Mouse (Mus musculus) hindbrain, embryonic 16.5 days (tissue): ENCODE measurements around the gene Lrp10. TPM values are rescaled to one million over a fixed set of nuclear protein-coding genes. Genes with fewer than 3 reads are reported as not detected.
A peak's percentile ranks its signal among the peaks of the same experiment; 100 is the strongest.

Source experiments
- ATAC-seq: fragments of 200-750 bp; cut with Nextera tagmentation; 2 replicates; pipeline ENCODE4 v1.8.0; 2017; ENCODE audit warnings: moderate TSS enrichment, moderate library complexity
- H3K27ac ChIP-seq: fragments of 300-500 bp; sonication (generic); 2 replicates; pipeline ENCODE4 v1.5.1; 2014; ENCODE audit warnings: low read depth, mild to moderate bottlenecking, control low read depth, low read length, moderate library complexity
- H3K27me3 ChIP-seq: fragments of 300-500 bp; sonication (generic); replicated peaks from 2 replicates; pipeline ENCODE4 v1.6.1; 2014; ENCODE audit warnings: low read length; ENCODE audit not compliant: control insufficient read depth, insufficient read depth
- H3K36me3 ChIP-seq: fragments of 300-500 bp; sonication (generic); 2 replicates; pipeline ENCODE4 v1.6.1; 2014; ENCODE audit warnings: mild to moderate bottlenecking, low read length, moderate library complexity, mixed read lengths; ENCODE audit not compliant: control insufficient read depth, insufficient read depth
- H3K4me1 ChIP-seq: fragments of 300-500 bp; sonication (generic); 2 replicates; pipeline ENCODE4 v1.6.1; 2014; ENCODE audit warnings: low read depth, low read length; ENCODE audit not compliant: control insufficient read depth, insufficient read depth
- H3K4me2 ChIP-seq: fragments of 300-500 bp; sonication (generic); 2 replicates; pipeline ENCODE4 v1.6.1; 2014; ENCODE audit warnings: mild to moderate bottlenecking, low read length, control low read depth, moderate library complexity
- H3K4me3 ChIP-seq: fragments of 300-500 bp; sonication (generic); 2 replicates; pipeline ENCODE4 v1.5.1; 2014; ENCODE audit warnings: mild to moderate bottlenecking, low read length, control low read depth, moderate library complexity
- H3K9ac ChIP-seq: fragments of 300-500 bp; sonication (generic); 2 replicates; pipeline ENCODE4 v1.6.1; 2014; ENCODE audit warnings: low read depth, mild to moderate bottlenecking, control low read depth, low read length, moderate library complexity
- H3K9me3 ChIP-seq: fragments of 300-500 bp; sonication (generic); 2 replicates; pipeline ENCODE4 v1.6.1; 2014; ENCODE audit warnings: mild to moderate bottlenecking, low read length, moderate library complexity; ENCODE audit not compliant: control insufficient read depth
- WGBS: fragments of 180-500 bp; shearing (Covaris S2); extraction: QIAGEN DNeasy Blood & Tissue Kit; methylation state at CpG from one replicate; pipeline ENCODE4 v1.1.7; 2014; 5-methylcytosine and 5-hydroxymethylcytosine counted together
- polyA plus RNA-seq: library from polyadenylated mRNA; unstranded; fragments of >200 nt; fragmentation: Nextera tagmentation; extraction: Ambion mirVana; gene quantifications from 2 replicates; pipeline ENCODE4 v1.2.1, GENCODE M21; 2015

Lrp10 gene
- polyA plus RNA-seq, 1 experiment from 2014 or later: 31.4 TPM

DNA sequence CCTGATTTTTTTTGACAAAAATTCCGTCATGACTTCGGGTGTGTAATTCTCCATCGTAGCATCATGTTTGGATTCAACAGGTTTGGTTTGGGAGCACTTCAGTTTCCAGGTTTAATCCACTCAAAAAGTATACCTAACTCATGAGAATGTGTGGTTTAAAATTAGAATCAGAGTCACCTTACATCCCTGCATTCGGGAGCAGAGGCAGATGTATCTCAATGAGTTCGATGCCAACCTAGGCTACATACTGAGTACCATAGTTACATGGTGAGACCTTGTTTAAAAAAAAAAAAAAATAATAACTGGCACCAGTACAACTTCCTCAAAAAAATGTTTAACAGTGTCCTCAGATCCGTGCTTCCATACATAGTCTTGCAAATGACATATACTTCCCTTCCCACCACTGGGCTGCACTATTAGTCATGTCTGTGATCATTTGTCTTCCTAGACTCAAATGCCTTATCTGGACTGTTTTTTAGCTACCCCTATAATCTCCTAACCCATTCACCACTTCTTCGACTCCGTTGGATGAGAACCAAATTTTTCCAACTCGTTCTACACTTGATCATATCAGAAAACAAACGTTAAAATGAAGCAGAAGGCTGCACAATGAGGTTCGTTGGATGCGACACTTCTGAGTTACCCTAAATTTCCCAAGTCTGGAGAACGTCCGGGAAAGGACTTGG, 37.8 kb upstream of the Lrp10 start:
- Histone ChIP-seq H3K36me3 (0 out of 2 replicates have a peak, but pooled peaks cover 5% of the 10 kb centered on the region), H3K4me2 (peak overlapping the region; percentile 75), H3K9me3 (no peaks in the 10 kb centered on the region), H3K4me1 (peaks cover 18% of the 10 kb centered on the region), H3K4me3 (peak overlapping the region; percentile 71), H3K27ac (peak overlapping the region; percentile 87), H3K9ac (peak overlapping the region; percentile 81), H3K27me3 (no peaks in the 10 kb centered on the region)
- peak; percentile 46 for ATAC-seq
- WGBS: 33% methylated on average over 14 of the region's 14 CpGs

DNA sequence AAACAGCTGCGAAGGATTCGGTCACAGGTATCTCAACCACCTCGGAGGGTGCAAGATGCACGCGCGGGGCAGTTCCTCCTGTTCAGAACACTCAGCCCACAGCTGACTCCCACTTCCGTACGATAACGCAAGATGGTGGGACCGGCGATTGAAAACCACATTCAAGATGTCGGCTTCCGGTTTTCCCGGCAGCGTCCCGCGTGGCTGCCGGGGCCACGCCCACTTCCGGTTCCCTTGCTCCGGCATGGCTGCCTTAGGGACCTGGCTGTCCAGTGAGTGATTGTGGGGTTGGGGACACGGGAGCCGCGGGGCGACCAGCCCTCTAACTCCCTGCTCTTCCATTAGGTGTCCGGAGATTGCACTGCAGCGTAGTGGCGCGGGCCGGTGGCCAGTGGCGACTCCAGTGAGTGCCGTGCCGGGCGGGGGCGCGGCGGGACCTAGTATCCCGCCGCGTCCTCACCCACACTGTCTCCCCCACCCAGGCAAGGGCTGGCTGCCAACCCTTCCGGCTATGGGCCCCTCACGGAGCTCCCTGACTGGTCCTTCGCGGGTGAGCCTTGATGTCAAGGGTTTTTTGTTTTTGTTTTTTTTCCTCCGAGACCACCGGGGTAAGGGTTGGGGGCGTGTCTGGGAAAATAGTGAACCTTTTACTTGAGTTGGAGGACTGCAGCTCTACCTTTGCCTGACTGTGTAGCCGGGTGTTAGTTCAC, 37.1 kb upstream of the Lrp10 start, which contains the start of gene Mrpl52:
Gene Mrpl52 (plus strand): TSS at position 221 of the 710 bp plus-strand sequence.
- H3K4me1 ChIP-seq: peaks cover 21% of the 10 kb centered on the region
- H3K9ac ChIP-seq: peak within 1 kb of the TSS; percentile 81
- peak within 1 kb of the TSS; percentile 71 for H3K4me3 ChIP-seq
- peak; percentile 87 for ATAC-seq
- under 1% methylated on average over 47 of the region's 48 CpGs for WGBS
- no peaks in the 10 kb centered on the region for H3K27me3 ChIP-seq
- H3K27ac ChIP-seq: peak within 1 kb of the TSS; percentile 87
- H3K9me3 ChIP-seq: no peaks in the 10 kb centered on the region
- 0 out of 2 replicates have a peak, but pooled peaks cover 5% of the 10 kb centered on the region for H3K36me3 ChIP-seq
- H3K4me2 ChIP-seq: peak within 1 kb of the TSS; percentile 80

DNA sequence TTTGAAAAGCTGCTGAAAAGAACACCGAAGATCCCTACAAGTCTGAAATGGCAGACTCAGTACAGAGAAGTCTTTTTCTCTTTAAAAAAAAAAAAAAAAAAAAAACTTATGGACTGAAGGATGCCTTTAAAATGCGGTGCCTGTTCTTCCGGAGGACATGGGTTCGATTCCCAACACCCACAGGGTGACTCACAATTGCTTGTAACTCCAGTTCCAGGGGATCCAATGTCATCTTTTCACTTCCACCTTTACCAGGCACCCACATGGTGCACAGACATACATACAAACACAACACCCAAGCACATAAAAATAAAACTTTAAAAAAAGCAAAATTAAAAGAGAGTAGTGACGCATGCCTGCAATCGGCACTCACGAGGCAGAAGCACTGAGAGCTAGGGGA, 36.2 kb upstream of the Lrp10 start:
- H3K4me1 ChIP-seq: peaks cover 24% of the 10 kb centered on the region
- 94% methylated on average over 7 of the region's 7 CpGs for WGBS
- 0 out of 2 replicates have a peak, but pooled peaks cover 5% of the 10 kb centered on the region for H3K36me3 ChIP-seq
- ATAC-seq: no peak
- H3K27ac ChIP-seq: no peak overlapping the region
- H3K27me3 ChIP-seq: no peaks in the 10 kb centered on the region
- no peaks in the 10 kb centered on the region for H3K9me3 ChIP-seq
- peak overlapping the region; percentile 80 for H3K4me2 ChIP-seq
- H3K9ac ChIP-seq: no peak overlapping the region
- H3K4me3 ChIP-seq: peak overlapping the region; percentile 71

- H3K27ac ChIP-seq: no peak overlapping the region
- peaks cover 3% of the 10 kb centered on the region; the same call in 1 of the 2 replicates for H3K27me3 ChIP-seq
- H3K9ac ChIP-seq: no peak overlapping the region
- H3K4me3 ChIP-seq: no peak overlapping the region
- 0 out of 2 replicates have a peak, but pooled peaks cover 5% of the 10 kb centered on the region for H3K36me3 ChIP-seq
- no peak for ATAC-seq
- peaks cover 24% of the 10 kb centered on the region for H3K4me1 ChIP-seq
- no peak overlapping the region for H3K4me2 ChIP-seq
- no peaks in the 10 kb centered on the region for H3K9me3 ChIP-seq
- WGBS: 90% methylated on average over 5 of the region's 5 CpGs
Measured at GRCm38 (mm10) chr14:54428421-54428820, 35.5 kb upstream of the Lrp10 start.

GRCm38 (mm10) chr14:54429332-54430093, 34.4 kb upstream of the Lrp10 start:
- Histone ChIP-seq H3K4me2 (no peak overlapping the region), H3K27ac (peak overlapping the region; percentile 90; the same call in 1 of the 2 replicates), H3K9ac (no peak overlapping the region; the same call in 1 of the 2 replicates), H3K4me1 (peaks cover 24% of the 10 kb centered on the region), H3K36me3 (0 out of 2 replicates have a peak, but pooled peaks cover 5% of the 10 kb centered on the region), H3K4me3 (no peak overlapping the region), H3K9me3 (no peaks in the 10 kb centered on the region), H3K27me3 (peaks cover 3% of the 10 kb centered on the region; the same call in 1 of the 2 replicates)
- WGBS: 49% methylated on average over 7 of the region's 7 CpGs
- no peak for ATAC-seq

DNA sequence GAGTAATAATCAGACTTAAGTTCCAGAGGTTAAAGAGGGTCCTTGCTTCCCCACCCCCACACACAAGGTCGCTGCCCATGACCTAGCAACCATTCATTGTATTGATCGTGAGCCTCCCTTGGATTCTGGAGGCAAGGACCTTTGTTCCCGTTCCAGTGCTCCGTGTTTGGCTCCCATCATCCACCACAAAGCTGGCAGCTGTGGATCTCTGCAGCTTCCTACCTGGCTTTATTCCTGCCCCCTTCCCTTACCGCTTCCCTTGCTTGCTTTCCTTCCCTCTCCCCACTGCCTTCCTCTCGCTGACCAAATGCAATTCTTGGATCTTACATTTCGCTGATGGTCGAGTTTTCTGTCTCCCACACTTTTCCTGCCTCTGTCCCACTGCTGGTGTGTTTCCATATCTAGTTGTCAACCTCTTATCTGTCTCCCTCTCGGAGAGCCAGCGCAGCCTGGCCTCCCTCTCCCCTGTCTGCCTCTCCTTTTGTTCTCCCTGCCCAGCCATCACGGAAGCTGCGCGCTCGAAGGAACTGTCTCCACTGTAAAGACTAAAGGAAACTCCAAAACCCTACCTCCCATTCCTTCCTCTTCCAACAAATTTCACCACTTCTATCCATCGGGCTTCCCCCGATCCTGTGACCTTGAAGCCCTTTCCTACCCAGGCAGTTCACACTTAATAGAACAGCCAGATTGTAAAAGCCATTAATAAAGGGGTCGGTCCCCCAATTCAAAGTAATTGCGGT, 33.4 kb upstream of the Lrp10 start:
- Histone ChIP-seq H3K4me1 (peaks cover 24% of the 10 kb centered on the region), H3K36me3 (0 out of 2 replicates have a peak, but pooled peaks cover 5% of the 10 kb centered on the region), H3K4me2 (peak overlapping the region; percentile 78), H3K27me3 (peaks cover 3% of the 10 kb centered on the region; the same call in 1 of the 2 replicates), H3K9ac (peak overlapping the region; percentile 78), H3K4me3 (peak overlapping the region; percentile 63), H3K27ac (peak overlapping the region; percentile 90), H3K9me3 (no peaks in the 10 kb centered on the region)
- WGBS: 4% methylated on average over 18 of the region's 18 CpGs
- no peak for ATAC-seq

GRCm38 (mm10) chr14:54431334-54432077, 32.4 kb upstream of the Lrp10 start, which contains the start of gene Mmp14:
Gene Mmp14 (plus strand): TSS chr14:54431612.
- Histone ChIP-seq H3K9ac (peak within 1 kb of the TSS; percentile 78), H3K36me3 (0 out of 2 replicates have a peak, but pooled peaks cover 5% of the 10 kb centered on the region), H3K27ac (peak within 1 kb of the TSS; percentile 90), H3K4me1 (peaks cover 21% of the 10 kb centered on the region), H3K4me3 (peak within 1 kb of the TSS; percentile 63), H3K4me2 (peak within 1 kb of the TSS; percentile 78), H3K9me3 (no peaks in the 10 kb centered on the region), H3K27me3 (peaks cover 3% of the 10 kb centered on the region; the same call in 1 of the 2 replicates)
- peak; percentile 49; the same call in 1 of the 2 replicates for ATAC-seq
- WGBS: under 1% methylated on average over 48 of the region's 49 CpGs
